Comparison of ENCODE assay signal across 13 mouse cellular contexts in genomic region chr5:38499316-38499811, GRCm38 (mm10). TPM values are rescaled to one million over a fixed set of nuclear protein-coding genes. Genes with fewer than 3 reads are reported as not detected.
DNase-seq lines count a peak whose midpoint lies in the region; ATAC-seq and TF ChIP-seq lines count a peak whose summit lies in the region.
"Had no signal": no experiment of that assay in that cellular context is flagged by ENCODE, and none has a peak within 500 bp of the region (broad histone marks: within the 10 kb centered on the region; RNA-seq: fewer than 3 reads in every experiment).

No protein-coding gene starts in this region.

- H3K9ac ChIP-seq in liver, embryonic 13.5 days, result 0 out of 2 replicates have a peak overlapping the region, but pooled peaks have one; percentile 3
- H3K9ac ChIP-seq in liver, embryonic 16.5 days (ENCODE audit: low read depth, low read length), result no peak overlapping the region
- H3K9ac ChIP-seq: midbrain, embryonic 12.5 days had no signal

- H3K27ac ChIP-seq in kidney, adult 2 months (ENCODE audit: insufficient read depth, low read depth, low read length), result peak overlapping the region; percentile 40; the same call in 1 of the 2 replicates
- H3K27ac ChIP-seq in liver, embryonic 13.5 days, result peak overlapping the region; percentile 82
- peak overlapping the region; percentile 40 for H3K27ac ChIP-seq in liver, embryonic 16.5 days (ENCODE audit: low read length)
- H3K27ac ChIP-seq: midbrain, embryonic 12.5 days had no signal

- H3K4me3 ChIP-seq in kidney, adult 2 months (ENCODE audit: insufficient read depth, low read depth, low read length), result no peak overlapping the region
- H3K4me3 ChIP-seq in liver, embryonic 13.5 days (replicated peaks), result no peak overlapping the region
- no peak overlapping the region for H3K4me3 ChIP-seq in liver, embryonic 16.5 days (ENCODE audit: low read depth, low read length)
- H3K4me3 ChIP-seq: midbrain, embryonic 12.5 days had no signal

- no peak for TF ChIP-seq CTCF in kidney, adult 2 months (conservative IDR thresholded peaks at IDR 0.05; ENCODE audit: insufficient read depth, insufficient read length, low read depth, low read length)

- ATAC-seq in liver, embryonic 13.5 days (ENCODE audit: low read depth), result no peak
- no peak for ATAC-seq in liver, embryonic 16.5 days (ENCODE audit: low read depth)
- no peak for ATAC-seq in megakaryocyte, adult 5-6 weeks (ENCODE audit: poor library complexity, severe bottlenecking)
- ATAC-seq: forebrain, embryonic 14.5 days had no signal

- DNase-seq in kidney, adult 2 months, result no peak
- DNase-seq in kidney, adult 18-20 months, result no peak
- no peak for DNase-seq in liver, embryonic 13.5 days
- no peak for DNase-seq in liver
- DNase-seq in fat pad, adult 2 months (ENCODE audit: extremely low read depth, low read depth, low spot score), result peak; percentile 91
- no peak for DNase-seq in thymus, postnatal 14 days
- DNase-seq: kidney, adult 9 months; lung, adult 18-20 months; thymus, postnatal 36 days had no signal

- H3K9me3 ChIP-seq in liver, embryonic 13.5 days (replicated peaks), result no peaks in the 10 kb centered on the region
- H3K9me3 ChIP-seq in liver, embryonic 16.5 days (replicated peaks; ENCODE audit: control insufficient read depth, low read length), result no peaks in the 10 kb centered on the region
- H3K9me3 ChIP-seq: midbrain, embryonic 12.5 days had no signal

- WGBS in kidney, adult 2 months, result 78% methylated on average over 7 of the region's 7 CpGs
- 81% methylated on average over 7 of the region's 7 CpGs for WGBS in liver, embryonic 13.5 days (ENCODE audit: insufficient replicate concordance)
- 72% methylated on average over 7 of the region's 7 CpGs for WGBS in liver, embryonic 16.5 days (ENCODE audit: insufficient replicate concordance)

- 0 out of 2 replicates have a peak, but pooled peaks cover 2% of the 10 kb centered on the region for H3K4me1 ChIP-seq in kidney, adult 2 months (ENCODE audit: control insufficient read depth, insufficient read depth, low read length)
- H3K4me1 ChIP-seq in liver, embryonic 13.5 days (replicated peaks), result peaks cover 67% of the 10 kb centered on the region
- H3K4me1 ChIP-seq in liver, embryonic 16.5 days (ENCODE audit: control insufficient read depth, low read depth, low read length), result peaks cover 37% of the 10 kb centered on the region
- H3K4me1 ChIP-seq: midbrain, embryonic 12.5 days had no signal

- H3K36me3 ChIP-seq in kidney, adult 2 months (ENCODE audit: control insufficient read depth, insufficient read depth, low read length), result no peaks in the 10 kb centered on the region
- H3K36me3 ChIP-seq in liver, embryonic 13.5 days, result no peaks in the 10 kb centered on the region
- no peaks in the 10 kb centered on the region for H3K36me3 ChIP-seq in liver, embryonic 16.5 days (ENCODE audit: control insufficient read depth, insufficient read depth)
- H3K36me3 ChIP-seq: midbrain, embryonic 12.5 days had no signal

- TF ChIP-seq POLR2A in kidney, adult 2 months (IDR thresholded peaks at IDR 0.05; ENCODE audit: low read depth, low read length), result no peak

- no peaks in the 10 kb centered on the region for H3K27me3 ChIP-seq in kidney, adult 2 months (replicated peaks; ENCODE audit: control insufficient read depth, insufficient read depth, low read length)
- H3K27me3 ChIP-seq in liver, embryonic 13.5 days, result no peaks in the 10 kb centered on the region
- no peaks in the 10 kb centered on the region for H3K27me3 ChIP-seq in liver, embryonic 16.5 days (ENCODE audit: control insufficient read depth, insufficient read depth, low read depth, low read length)
- H3K27me3 ChIP-seq: midbrain, embryonic 12.5 days had no signal

- no peak overlapping the region for H3K4me2 ChIP-seq in liver, embryonic 13.5 days
- H3K4me2 ChIP-seq in liver, embryonic 16.5 days (ENCODE audit: low read depth, low read length), result no peak overlapping the region
- H3K4me2 ChIP-seq: midbrain, embryonic 12.5 days had no signal

RNA-seq across cellular contexts. Expression of gene Slc2a9, which starts 3.6 kb away (rescaled TPM):
- polyA plus RNA-seq in kidney, adult 2 months (2012; rRNA removed), result 9.7 and 11.1 TPM in 2 replicates
- polyA plus RNA-seq in liver, embryonic 13.5 days (2015; fragmentation: Nextera tagmentation; extraction: Ambion mirVana), result 0.80 and 0.88 TPM in 2 replicates
- polyA plus RNA-seq in liver, embryonic 16.5 days (2015; fragmentation: Nextera tagmentation; extraction: Ambion mirVana), result 3.6 and 4.0 TPM in 2 replicates
- total RNA-seq in megakaryocyte, adult 5-6 weeks (2015), result 3.9 and 7.3 TPM in 2 replicates
- 7.8 and 9.2 TPM in 2 replicates for total RNA-seq in megakaryocyte, adult 5-6 weeks (2017)
